Mouse (Mus musculus): Measurements from ENCODE around the gene Spint1.

DNA sequence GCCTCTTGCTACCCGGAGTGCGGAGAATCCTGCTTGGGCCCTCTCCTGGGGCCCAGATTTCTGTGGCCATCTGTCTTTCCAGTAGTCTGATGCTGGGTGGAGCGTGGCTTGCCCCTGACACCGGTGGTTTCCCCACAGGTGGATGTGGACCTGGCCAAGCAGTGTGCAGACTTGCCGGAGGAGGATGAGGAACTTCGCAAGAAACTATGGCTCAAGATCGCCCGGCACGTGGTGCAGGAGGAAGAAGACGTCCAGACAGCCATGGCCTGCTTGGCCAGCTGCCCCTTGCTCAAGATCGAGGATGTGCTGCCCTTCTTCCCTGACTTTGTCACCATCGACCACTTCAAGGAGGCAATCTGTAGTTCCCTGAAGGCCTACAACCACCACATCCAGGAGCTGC, 59.6 kb downstream of the Spint1 start:
- TF ChIP-seq CTCF (IDR thresholded peaks at IDR 0.05; ENCODE audit: low read depth): no peak
- TF ChIP-seq EP300 (IDR thresholded peaks at IDR 0.05; ENCODE audit: low read depth): no peak
